Mouse (Mus musculus): ENCODE results near the gene Gm11127.

DNA sequence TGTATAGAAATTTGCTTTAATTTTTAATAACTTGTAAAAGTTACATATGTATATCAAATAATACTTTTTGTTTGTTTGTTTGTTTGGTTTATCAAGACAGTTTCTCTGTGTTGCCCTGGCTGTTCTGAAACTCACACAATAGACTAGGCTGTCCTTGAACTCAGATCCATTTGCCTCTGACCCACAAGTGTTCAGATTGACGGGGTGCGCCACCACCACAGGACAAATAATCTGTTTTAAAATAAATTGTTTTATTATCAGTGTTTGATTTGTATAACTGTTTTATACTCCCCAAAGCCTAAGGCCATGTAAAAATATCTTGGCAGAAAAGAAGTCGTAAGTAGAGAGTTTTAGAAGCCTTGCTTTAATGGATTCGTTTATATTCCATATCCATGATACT, 30.5 kb downstream of the Gm11127 start:
- TF ChIP-seq CTCF (IDR thresholded peaks at IDR 0.05; ENCODE audit: control insufficient read depth, insufficient read depth, insufficient read length): no peak
- TF ChIP-seq MYOG (IDR thresholded peaks at IDR 0.05; ENCODE audit: control insufficient read depth, extremely low read depth, insufficient read length): no peak
- TF ChIP-seq MAX (IDR thresholded peaks at IDR 0.05): no peak
- TF ChIP-seq USF1 (IDR thresholded peaks at IDR 0.05; ENCODE audit: low read depth): no peak
- no peak for TF ChIP-seq MYOD1 (IDR thresholded peaks at IDR 0.05; ENCODE audit: control insufficient read depth, insufficient read length, low read depth)
- TF ChIP-seq CEBPB (IDR thresholded peaks at IDR 0.05; ENCODE audit: low read depth): no peak

Measured in C2C12 (cell line).